Mouse (Mus musculus): ENCODE measurements around the gene Senp2.

DNA sequence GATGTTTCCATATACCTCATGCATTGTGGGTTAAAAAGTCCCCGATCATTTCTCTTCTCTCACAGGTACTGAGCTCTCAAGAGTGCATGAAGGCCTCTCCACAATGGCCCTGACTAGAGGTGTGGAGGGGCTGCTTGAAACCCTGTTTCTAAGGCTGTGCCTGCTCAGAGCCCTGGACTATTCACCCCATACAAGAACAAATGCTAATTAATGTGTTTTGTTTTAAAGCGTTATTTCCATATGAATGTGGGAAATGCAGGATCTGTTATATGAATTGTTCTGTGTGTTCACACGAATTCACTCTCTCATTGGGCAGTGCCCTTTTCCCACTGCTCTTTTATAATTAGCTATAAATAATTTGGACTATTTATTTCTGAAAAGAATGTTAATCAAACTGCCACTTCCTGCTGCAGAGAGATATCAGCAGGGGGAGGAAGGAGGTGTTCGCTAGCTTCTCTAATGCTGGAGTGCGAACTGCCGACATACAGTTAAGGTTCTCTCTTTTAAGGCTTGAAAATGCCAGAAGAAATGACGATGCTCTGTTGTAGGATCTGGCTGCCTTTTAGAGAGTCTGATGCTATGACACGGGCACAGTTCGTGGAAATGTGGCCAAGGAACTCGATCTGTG, 37.6 kb downstream of the Senp2 start:
- TF ChIP-seq EP300 (IDR thresholded peaks at IDR 0.05; ENCODE audit: insufficient read depth, low read depth, low read length) (no peak), POLR2A (IDR thresholded peaks at IDR 0.05; ENCODE audit: insufficient read depth, low read length) (no peak)
